Mouse (Mus musculus) retina, embryonic 14.5 days (tissue): ENCODE results near the gene Gm17651.

Source experiments
- DNase-seq: peaks from one replicate; pipeline ENCODE4 v3.0.0-alpha.2; 2015; ENCODE audit warnings: low spot score

The Gm17651 gene

GRCm38 (mm10) chr3:97629941-97630340, 44.6 kb downstream of the Gm17651 start:
- DNase-seq = no peak

- peak; percentile 14 for DNase-seq
Observed at GRCm38 (mm10) chr3:97628391-97629001, 46.0 kb downstream of the Gm17651 start, which contains the start of gene Fmo5. Gene Fmo5, plus strand, starts transcription at chr3:97628804.

- no peak for DNase-seq
Observed at GRCm38 (mm10) chr3:97627893-97628292, 46.6 kb downstream of the Gm17651 start.

- no peak for DNase-seq
Observed at GRCm38 (mm10) chr3:97624611-97625010, 49.9 kb downstream of the Gm17651 start.
